Mouse (Mus musculus) brain, adult 10 weeks (tissue): ENCODE results near the gene Ramp2. TPM values are rescaled to one million over a fixed set of nuclear protein-coding genes. Genes with fewer than 3 reads are reported as not detected.

Source experiments
- polyA plus RNA-seq: library from polyadenylated mRNA; stranded (reverse); fragments of 350-450 nt; fragmentation: Illumina TruSeq; extraction: RNeasy Lipid Tissue Mini Kit (QIAGEN cat#74804); gene quantifications from one replicate; pipeline ENCODE4 v1.2.3, GENCODE M21; 2015; ENCODE audit warnings: low read depth, low replicate concordance

Ramp2 gene
- 28.6 TPM for polyA plus RNA-seq

GRCm38 (mm10) chr11:101245855-101246701, at the start of gene Ramp2:
TSS of gene Ramp2 (plus strand) at chr11:101246028.

GRCm38 (mm10) chr11:101226065-101226701, 19.6 kb upstream of the Ramp2 start, which contains the start of gene Ezh1:
TSS of gene Ezh1 (minus strand) at chr11:101226463.

GRCm38 (mm10) chr11:101253613-101254389, 8.0 kb downstream of the Ramp2 start, which contains the start of gene Vps25:
TSS of gene Vps25 (plus strand) at chr11:101253707.

GRCm38 (mm10) chr11:101259948-101260825, 14.4 kb downstream of the Ramp2 start, which contains the start of gene Wnk4:
TSS of gene Wnk4 (plus strand) at chr11:101260567.

GRCm38 (mm10) chr11:101278223-101279192, 32.7 kb downstream of the Ramp2 start, which contains the start of the genes Cntd1 and Coa3:
TSS of gene Cntd1 (plus strand) at chr11:101279012.
TSS of gene Coa3 (minus strand) at chr11:101279114.

GRCm38 (mm10) chr11:101302004-101302798, 56.4 kb downstream of the Ramp2 start, which contains the start of gene Becn1:
TSS of gene Becn1 (minus strand) at chr11:101302286.

Other genes with a start within 250 kb of the Ramp2 start
- gene Atp6v0a1, start 236.6 kb upstream of the Ramp2 start, polyA plus RNA-seq = 258 TPM
- gene Naglu, start 176.0 kb upstream of the Ramp2 start, polyA plus RNA-seq = 6.4 TPM
- not detected for gene Hsd17b1, start 167.6 kb upstream of the Ramp2 start, polyA plus RNA-seq
- 25.5 TPM for gene Coasy, start 163.5 kb upstream of the Ramp2 start, polyA plus RNA-seq
- 77.5 TPM for gene Mlx, start 158.8 kb upstream of the Ramp2 start, polyA plus RNA-seq
- gene Psmc3ip, start 150.6 kb upstream of the Ramp2 start, polyA plus RNA-seq = 3.9 TPM
- gene Retreg3, start 126.1 kb upstream of the Ramp2 start, polyA plus RNA-seq = 62.6 TPM
- gene Tubg1, start 126.1 kb upstream of the Ramp2 start, polyA plus RNA-seq = 52.4 TPM
- gene Tubg2, start 90.1 kb upstream of the Ramp2 start, polyA plus RNA-seq = 62.0 TPM
- gene Cntnap1, start 75.5 kb upstream of the Ramp2 start, polyA plus RNA-seq = 98.9 TPM
- gene Plekhh3, start 74.7 kb upstream of the Ramp2 start, polyA plus RNA-seq = 7.8 TPM
- not detected for gene Ccr10, start 70.6 kb upstream of the Ramp2 start, polyA plus RNA-seq
- 42.2 TPM for gene Ezh1, start 19.6 kb upstream of the Ramp2 start, polyA plus RNA-seq
- 94.4 TPM for gene Vps25, start 7.7 kb downstream of the Ramp2 start, polyA plus RNA-seq
- 4.8 TPM for gene Wnk4, start 14.5 kb downstream of the Ramp2 start, polyA plus RNA-seq
- gene Cntd1, start 33.0 kb downstream of the Ramp2 start, polyA plus RNA-seq = 0.58 TPM
- 223 TPM for gene Coa3, start 33.1 kb downstream of the Ramp2 start, polyA plus RNA-seq
- 183 TPM for gene Becn1, start 56.3 kb downstream of the Ramp2 start, polyA plus RNA-seq
- gene Psme3, start 70.2 kb downstream of the Ramp2 start, polyA plus RNA-seq = 106 TPM
- gene Aoc2, start 79.0 kb downstream of the Ramp2 start, polyA plus RNA-seq = 3.6 TPM
- 0.64 TPM for gene Aoc3, start 84.6 kb downstream of the Ramp2 start, polyA plus RNA-seq
- not detected for gene G6pc, start 121.5 kb downstream of the Ramp2 start, polyA plus RNA-seq
- 71.2 TPM for gene Aarsd1, start 171.6 kb downstream of the Ramp2 start, polyA plus RNA-seq
- 3.4 TPM for gene Gm27029, start 178.8 kb downstream of the Ramp2 start, polyA plus RNA-seq
- gene Rundc1, start 179.1 kb downstream of the Ramp2 start, polyA plus RNA-seq = 31.3 TPM
- gene Ptges3l, start 179.3 kb downstream of the Ramp2 start, polyA plus RNA-seq = 6.1 TPM
- gene Rpl27, start 196.3 kb downstream of the Ramp2 start, polyA plus RNA-seq = 399 TPM
- 5.8 TPM for gene Ifi35, start 202.4 kb downstream of the Ramp2 start, polyA plus RNA-seq
- gene Rnd2, start 219.0 kb downstream of the Ramp2 start, polyA plus RNA-seq = 246 TPM
- 31.2 TPM for gene Vat1, start 220.2 kb downstream of the Ramp2 start, polyA plus RNA-seq